Mouse (Mus musculus): ENCODE results near the gene Tet3.

The Tet3 gene

DNA sequence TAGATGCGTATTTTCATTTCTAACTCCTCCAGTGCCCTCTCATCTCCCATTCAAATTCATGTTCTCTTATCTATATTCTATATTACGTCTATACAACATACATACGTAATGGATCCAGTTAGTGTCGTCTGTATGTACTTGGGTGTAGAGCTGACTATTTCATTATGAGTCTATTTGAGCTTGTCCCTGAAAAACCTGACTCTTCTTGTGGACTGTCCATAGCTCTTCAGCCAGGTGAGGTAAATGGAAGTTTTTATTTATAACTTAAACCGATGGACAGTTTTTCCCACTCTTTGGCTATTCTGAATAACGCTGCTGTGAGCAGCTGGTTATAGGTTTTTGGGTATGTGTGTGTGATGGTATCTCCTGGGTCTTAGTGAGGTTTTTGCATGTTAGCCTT, 132.1 kb downstream of the Tet3 start:
- no peak for DNase-seq (ENCODE audit: low read depth, low spot score)

DNA sequence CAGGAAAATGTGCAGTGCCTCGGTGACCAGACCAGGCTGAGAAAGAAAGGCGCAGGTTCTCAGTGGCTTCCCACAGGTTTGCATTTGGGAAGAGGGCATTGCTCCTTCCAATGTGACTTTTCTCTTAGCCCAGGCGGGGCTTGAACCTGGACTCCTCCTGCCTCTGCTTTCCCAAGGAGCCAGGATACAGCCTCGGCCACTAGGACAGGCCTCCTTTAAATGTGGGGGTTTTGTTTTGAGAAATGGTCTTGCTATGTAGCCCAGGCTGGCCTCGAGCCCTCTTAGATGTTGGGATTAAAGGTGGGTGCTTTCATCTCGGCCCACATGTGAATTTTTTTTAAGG, 132.5 kb downstream of the Tet3 start:
- no peak for DNase-seq (ENCODE audit: low read depth, low spot score)

DNA sequence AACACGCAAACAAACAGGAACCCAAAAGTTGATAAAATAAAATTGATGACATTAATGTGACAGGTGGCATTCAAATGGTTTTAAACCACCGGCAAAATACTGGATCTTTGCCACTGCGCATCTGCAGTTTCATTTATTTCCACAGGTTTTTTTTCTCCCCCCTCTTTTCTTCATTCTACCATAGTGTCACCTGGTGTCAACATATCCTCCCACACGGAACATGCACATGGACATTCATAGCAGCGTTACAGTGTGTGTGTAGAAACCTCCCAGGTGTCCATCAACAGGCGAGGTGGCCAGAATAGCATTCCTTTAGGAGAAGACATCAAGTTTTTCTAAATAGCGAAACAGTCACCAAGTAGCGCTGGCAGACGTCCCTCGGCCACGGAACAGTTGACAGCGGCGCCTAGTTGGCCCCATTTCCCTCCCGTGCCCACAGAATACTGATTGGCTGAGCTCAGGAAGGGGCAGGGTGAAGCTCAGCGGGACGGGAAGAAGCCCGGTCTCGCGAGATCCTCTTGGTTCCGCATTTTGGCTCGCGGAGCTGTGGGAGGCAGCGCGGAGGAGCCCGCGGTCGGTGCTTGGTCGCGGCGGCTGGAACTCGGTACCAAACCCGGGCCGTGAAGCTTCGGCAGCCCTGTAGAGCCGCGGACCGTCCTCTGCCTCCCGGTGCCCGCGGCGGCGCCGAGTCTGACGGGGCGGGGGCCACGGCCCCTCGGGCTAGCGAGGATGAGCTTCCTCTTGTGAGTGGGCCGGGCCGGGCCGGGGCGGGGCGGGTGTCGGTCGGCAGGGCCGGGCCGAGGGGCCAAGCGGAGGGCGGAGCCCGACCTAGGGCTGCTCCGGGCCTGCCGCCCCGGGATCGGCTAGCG, 133.1 kb downstream of the Tet3 start, which contains the start of the genes Mthfd2 and Mob1a:
TSS of gene Mthfd2 (minus strand) at position 384 of the 869 bp plus-strand sequence.
TSS of gene Mob1a (plus strand) at position 492 of the 869 bp plus-strand sequence.
- DNase-seq (ENCODE audit: low read depth, low spot score), result peak; percentile 96

- no peak for DNase-seq (ENCODE audit: low read depth, low spot score)
Observed at GRCm38 (mm10) chr6:83323652-83324419, 135.0 kb downstream of the Tet3 start.

DNA sequence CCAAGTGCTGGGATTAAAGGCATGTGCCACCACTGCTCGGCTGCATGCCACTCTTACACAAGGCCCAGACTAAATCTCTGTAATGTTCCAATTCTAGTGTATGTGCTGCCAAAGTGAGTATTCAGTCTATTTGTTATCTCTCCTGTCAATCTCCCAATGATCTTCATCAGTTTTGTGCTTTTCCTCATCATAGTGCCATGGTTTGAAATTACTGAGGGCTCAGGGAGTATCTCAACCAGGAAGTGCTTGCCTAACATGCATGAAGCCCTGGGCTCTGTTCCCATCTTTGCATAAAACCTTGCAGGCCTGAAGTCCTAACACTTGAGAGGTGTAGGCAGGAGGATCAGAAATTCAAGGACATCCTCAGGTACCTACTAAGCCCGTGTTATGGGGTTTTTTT, 136.1 kb downstream of the Tet3 start:
- no peak for DNase-seq (ENCODE audit: low read depth, low spot score)

- DNase-seq (ENCODE audit: low read depth, low spot score), result no peak
Observed at GRCm38 (mm10) chr6:83321927-83322326, 137.0 kb downstream of the Tet3 start.

DNA sequence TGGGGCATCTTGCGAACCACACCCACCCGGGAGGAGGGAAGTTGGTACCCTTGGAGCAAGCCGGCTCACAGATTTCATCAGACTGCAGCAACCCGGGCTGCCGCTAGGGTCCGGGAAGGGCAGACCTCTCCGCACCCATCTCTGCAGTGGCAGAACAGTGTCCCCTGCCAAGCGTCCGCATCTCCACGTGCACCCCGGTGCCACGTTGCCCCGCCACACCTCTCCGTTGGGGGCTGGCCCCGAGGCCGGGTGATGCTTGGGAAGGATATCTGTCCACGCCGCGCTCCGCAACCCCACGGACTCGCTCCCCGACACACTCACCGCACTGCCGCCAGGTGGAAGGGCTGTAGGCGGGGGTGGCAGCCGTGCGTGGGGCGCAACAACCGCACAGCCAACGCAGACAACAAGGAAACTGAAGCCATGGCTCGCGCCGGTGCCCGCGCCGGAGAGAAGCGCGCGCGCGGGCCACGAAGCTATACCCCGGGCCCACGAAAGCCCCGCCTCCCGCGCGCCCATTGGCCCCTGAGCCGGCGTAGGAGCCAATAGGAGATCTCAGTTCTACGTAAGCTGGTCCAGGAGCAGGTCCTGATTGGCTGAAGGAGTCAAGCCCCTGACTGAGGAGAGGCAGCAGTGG, 141.7 kb downstream of the Tet3 start:
- DNase-seq (ENCODE audit: low read depth, low spot score), result peak; percentile 86

DNA sequence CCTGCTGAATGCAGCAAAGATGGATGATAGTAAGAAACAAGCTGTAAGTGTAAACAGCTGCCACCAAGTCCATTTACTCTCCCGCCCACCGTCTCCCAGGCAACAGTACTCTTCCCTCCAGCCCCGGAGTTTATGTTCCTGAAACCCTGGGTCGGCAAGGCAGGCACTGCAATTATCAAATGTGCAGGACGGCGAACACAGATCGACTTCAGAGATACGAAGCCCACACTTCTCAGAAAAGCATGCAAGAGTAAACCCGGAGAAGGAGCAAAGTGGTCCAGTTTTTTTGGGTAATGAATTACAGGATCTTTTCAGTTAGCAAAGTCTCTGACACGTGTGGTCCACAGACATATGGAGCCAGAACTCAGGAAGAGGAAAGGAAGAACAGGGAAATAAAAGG, 142.9 kb downstream of the Tet3 start:
- peak; percentile 46 for DNase-seq (ENCODE audit: low read depth, low spot score)

DNA sequence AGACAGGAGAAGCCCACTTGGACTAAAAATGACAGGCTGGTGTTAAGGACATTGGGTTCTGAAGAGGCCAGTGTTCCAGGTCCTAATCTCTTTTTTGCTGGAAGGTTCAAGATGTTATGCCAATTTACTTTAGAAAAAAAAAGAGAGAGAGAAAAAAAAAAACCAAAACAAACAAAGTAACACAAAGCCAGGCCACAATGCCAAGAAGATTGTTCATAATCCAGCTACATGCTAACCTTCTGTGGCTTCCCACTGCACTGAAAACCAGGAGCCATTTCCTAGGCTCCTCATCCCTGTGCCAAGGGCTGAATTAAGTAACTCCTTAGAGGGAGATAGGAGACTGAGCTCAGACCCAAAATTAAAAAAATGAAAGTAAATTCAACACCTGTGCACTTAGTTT, 143.6 kb downstream of the Tet3 start:
- no peak for DNase-seq (ENCODE audit: low read depth, low spot score)

DNA sequence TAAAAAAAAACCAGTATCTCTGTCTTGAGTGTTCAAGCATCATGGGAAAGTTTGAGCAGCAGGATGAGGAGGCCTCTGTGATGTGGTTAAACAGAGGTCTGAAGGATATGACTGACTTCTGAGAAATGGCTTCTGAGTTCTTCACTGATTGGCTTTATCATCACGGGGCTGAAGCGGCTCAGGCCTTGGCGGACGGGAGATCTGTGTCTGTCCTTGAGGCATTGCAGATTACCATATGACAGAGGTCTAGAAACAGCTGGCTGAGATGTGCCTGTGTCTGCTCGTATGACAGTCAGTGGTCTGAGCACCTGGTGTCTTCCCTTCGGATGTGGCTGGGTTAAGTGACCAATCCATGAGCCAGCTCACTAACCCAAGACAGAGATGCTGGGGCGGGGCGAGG, 146.4 kb downstream of the Tet3 start:
- DNase-seq (ENCODE audit: low read depth, low spot score), result peak; percentile 50
